Mouse (Mus musculus) forebrain, embryonic 11.5 days (tissue): ENCODE results near the gene Adamts2. TPM values are rescaled to one million over a fixed set of nuclear protein-coding genes. Genes with fewer than 3 reads are reported as not detected.

Experiments
- ATAC-seq: fragments of 200-750 bp; cut with Nextera tagmentation; replicated peaks from 2 replicates; pipeline ENCODE4 v1.8.0; 2017; ENCODE audit warnings: moderate TSS enrichment; ENCODE audit not compliant: low FRiP score
- DNase-seq: peaks from one replicate; pipeline ENCODE4 v3.0.0-alpha.2; 2017; ENCODE audit warnings: low spot score
- H3K27ac ChIP-seq: fragments of 300-500 bp; sonication (generic); 2 replicates; pipeline ENCODE4 v1.5.1; 2014; ENCODE audit warnings: low read depth, low read length
- H3K27me3 ChIP-seq: fragments of 300-500 bp; sonication (generic); 2 replicates; pipeline ENCODE4 v1.6.1; 2014; ENCODE audit warnings: mild to moderate bottlenecking, low read length, mixed read lengths; ENCODE audit not compliant: control insufficient read depth, insufficient read depth
- H3K36me3 ChIP-seq: fragments of 300-500 bp; sonication (generic); 2 replicates; pipeline ENCODE4 v1.6.1; 2014; ENCODE audit warnings: mild to moderate bottlenecking, low read length, moderate library complexity, mixed read lengths; ENCODE audit not compliant: control insufficient read depth, insufficient read depth
- H3K4me1 ChIP-seq: fragments of 300-500 bp; sonication (generic); replicated peaks from 2 replicates; pipeline ENCODE4 v1.6.1; 2014; ENCODE audit warnings: low read length, mixed read lengths; ENCODE audit not compliant: control insufficient read depth, insufficient read depth
- H3K4me2 ChIP-seq: fragments of 300-500 bp; sonication (generic); 2 replicates; pipeline ENCODE4 v1.6.1; 2014; ENCODE audit warnings: low read depth, mild to moderate bottlenecking, low read length, moderate library complexity, mixed read lengths; ENCODE audit not compliant: severe bottlenecking
- H3K4me3 ChIP-seq: fragments of 300-500 bp; sonication (generic); 2 replicates; pipeline ENCODE4 v1.5.1; 2014; ENCODE audit warnings: low read depth, low read length
- H3K9ac ChIP-seq: fragments of 300-500 bp; sonication (generic); 2 replicates; pipeline ENCODE4 v1.6.1; 2014; ENCODE audit warnings: low read length
- H3K9me3 ChIP-seq: fragments of 300-500 bp; sonication (generic); 2 replicates; pipeline ENCODE4 v1.6.1; 2016; ENCODE audit warnings: low read length, mixed read lengths; ENCODE audit not compliant: control insufficient read depth
- WGBS: fragments of 180-500 bp; shearing (Covaris S2); extraction: QIAGEN DNeasy Blood & Tissue Kit; methylation state at CpG from one replicate; pipeline ENCODE4 v1.1.7; 2014; 5-methylcytosine and 5-hydroxymethylcytosine counted together
- polyA plus RNA-seq: library from polyadenylated mRNA; unstranded; fragments of >200 nt; fragmentation: Nextera tagmentation; extraction: Ambion mirVana; gene quantifications from 2 replicates; pipeline ENCODE4 v1.2.1, GENCODE M21; 2014

Adamts2 gene
- polyA plus RNA-seq, 1 experiment from 2014 or later: 1.0 TPM

GRCm38 (mm10) chr11:50720421-50720820, 118.5 kb downstream of the Adamts2 start:
- ATAC-seq: no peak
- Histone ChIP-seq H3K9ac (no peak overlapping the region), H3K36me3 (no peaks in the 10 kb centered on the region), H3K27me3 (no peaks in the 10 kb centered on the region), H3K27ac (no peak overlapping the region), H3K9me3 (no peaks in the 10 kb centered on the region), H3K4me1 (no peaks in the 10 kb centered on the region), H3K4me2 (no peak overlapping the region), H3K4me3 (no peak overlapping the region)
- 78% methylated on average over 6 of the region's 6 CpGs for WGBS
- DNase-seq: no peak

GRCm38 (mm10) chr11:50720856-50721550, 119.1 kb downstream of the Adamts2 start:
- 66% methylated on average over 12 of the region's 12 CpGs for WGBS
- no peaks in the 10 kb centered on the region for H3K9me3 ChIP-seq
- H3K36me3 ChIP-seq: no peaks in the 10 kb centered on the region
- no peak overlapping the region for H3K27ac ChIP-seq
- H3K9ac ChIP-seq: no peak overlapping the region
- no peak for ATAC-seq
- no peak overlapping the region for H3K4me3 ChIP-seq
- no peak overlapping the region for H3K4me2 ChIP-seq
- H3K27me3 ChIP-seq: no peaks in the 10 kb centered on the region
- no peaks in the 10 kb centered on the region for H3K4me1 ChIP-seq
- no peak for DNase-seq

- Histone ChIP-seq H3K4me2 (no peak overlapping the region), H3K27ac (no peak overlapping the region), H3K27me3 (no peaks in the 10 kb centered on the region), H3K4me1 (no peaks in the 10 kb centered on the region), H3K36me3 (no peaks in the 10 kb centered on the region), H3K4me3 (no peak overlapping the region), H3K9ac (no peak overlapping the region), H3K9me3 (no peaks in the 10 kb centered on the region)
- ATAC-seq (no peak), DNase-seq (no peak)
- 72% methylated on average over 4 of the region's 4 CpGs for WGBS
Measured at GRCm38 (mm10) chr11:50725595-50725994, 123.7 kb downstream of the Adamts2 start.

GRCm38 (mm10) chr11:50726035-50726434, 124.2 kb downstream of the Adamts2 start:
- H3K4me2 ChIP-seq: no peak overlapping the region
- ATAC-seq (no peak), DNase-seq (no peak)
- 90% methylated on average over 5 of the region's 5 CpGs for WGBS
- no peak overlapping the region for H3K4me3 ChIP-seq
- no peaks in the 10 kb centered on the region for H3K4me1 ChIP-seq
- H3K27ac ChIP-seq: no peak overlapping the region
- no peaks in the 10 kb centered on the region for H3K9me3 ChIP-seq
- no peaks in the 10 kb centered on the region for H3K27me3 ChIP-seq
- no peak overlapping the region for H3K9ac ChIP-seq
- no peaks in the 10 kb centered on the region for H3K36me3 ChIP-seq

GRCm38 (mm10) chr11:50733146-50733545, 131.3 kb downstream of the Adamts2 start:
- 74% methylated on average over 3 of the region's 3 CpGs for WGBS
- H3K4me3 ChIP-seq: no peak overlapping the region
- no peak overlapping the region for H3K4me2 ChIP-seq
- no peaks in the 10 kb centered on the region for H3K36me3 ChIP-seq
- no peaks in the 10 kb centered on the region for H3K9me3 ChIP-seq
- no peaks in the 10 kb centered on the region for H3K4me1 ChIP-seq
- DNase-seq: no peak
- no peaks in the 10 kb centered on the region for H3K27me3 ChIP-seq
- no peak overlapping the region for H3K27ac ChIP-seq
- no peak overlapping the region for H3K9ac ChIP-seq
- no peak for ATAC-seq

- Histone ChIP-seq H3K4me2 (no peak overlapping the region), H3K9me3 (no peaks in the 10 kb centered on the region), H3K9ac (no peak overlapping the region), H3K27ac (no peak overlapping the region), H3K36me3 (no peaks in the 10 kb centered on the region), H3K27me3 (no peaks in the 10 kb centered on the region), H3K4me3 (no peak overlapping the region), H3K4me1 (no peaks in the 10 kb centered on the region)
- no peak for ATAC-seq
- WGBS: 68% methylated on average over 4 of the region's 4 CpGs
- no peak for DNase-seq
Measured at GRCm38 (mm10) chr11:50734129-50734528, 132.2 kb downstream of the Adamts2 start.

- Histone ChIP-seq H3K9me3 (no peaks in the 10 kb centered on the region), H3K27me3 (no peaks in the 10 kb centered on the region), H3K4me1 (no peaks in the 10 kb centered on the region), H3K9ac (no peak overlapping the region), H3K36me3 (no peaks in the 10 kb centered on the region), H3K27ac (no peak overlapping the region), H3K4me2 (no peak overlapping the region), H3K4me3 (no peak overlapping the region)
- no peak for DNase-seq
- ATAC-seq: no peak
- WGBS: 90% methylated on average over 1 of the region's 1 CpGs
Measured at GRCm38 (mm10) chr11:50736548-50736947, 134.7 kb downstream of the Adamts2 start.

- no peaks in the 10 kb centered on the region for H3K36me3 ChIP-seq
Measured at GRCm38 (mm10) chr11:50738436-50738835, 136.6 kb downstream of the Adamts2 start.

GRCm38 (mm10) chr11:50739453-50739852, 137.6 kb downstream of the Adamts2 start:
- H3K4me3 ChIP-seq: no peak overlapping the region
- H3K9me3 ChIP-seq: no peaks in the 10 kb centered on the region
- H3K4me1 ChIP-seq: no peaks in the 10 kb centered on the region
- DNase-seq (no peak), ATAC-seq (no peak)
- H3K4me2 ChIP-seq: no peak overlapping the region
- H3K36me3 ChIP-seq: no peaks in the 10 kb centered on the region
- H3K27me3 ChIP-seq: no peaks in the 10 kb centered on the region
- no peak overlapping the region for H3K9ac ChIP-seq
- H3K27ac ChIP-seq: no peak overlapping the region
- 64% methylated on average over 10 of the region's 10 CpGs for WGBS

More at GRCm38 (mm10) chr11:50738436-50738835, 136.6 kb downstream of the Adamts2 start:
- H3K27me3 ChIP-seq: no peaks in the 10 kb centered on the region
- H3K4me3 ChIP-seq: no peak overlapping the region
- no peak overlapping the region for H3K9ac ChIP-seq
- H3K9me3 ChIP-seq: no peaks in the 10 kb centered on the region
- no peak for DNase-seq
- H3K4me1 ChIP-seq: no peaks in the 10 kb centered on the region
- no peak overlapping the region for H3K4me2 ChIP-seq
- no peak overlapping the region for H3K27ac ChIP-seq
- 91% methylated on average over 1 of the region's 1 CpGs for WGBS
- no peak for ATAC-seq
